32 mouse cellular contexts compared by ENCODE assay signal in genomic region chr1:85767754-85768153, GRCm38 (mm10).
"Had no signal": no experiment of that assay in that cellular context is flagged by ENCODE, and none has a peak within 500 bp of the region (broad histone marks: within the 10 kb centered on the region; RNA-seq: fewer than 3 reads in every experiment).

No protein-coding gene starts in this region.

- H3K4me3 ChIP-seq: limb, embryonic 10.5 days; limb, embryonic 12.5 days; limb, embryonic 13.5 days; limb, embryonic 15.5 days; liver, embryonic 12.5 days; liver, embryonic 13.5 days; liver, embryonic 15.5 days; lung, embryonic 15.5 days; megakaryocyte, embryonic 14.5 days; midbrain, embryonic 10.5 days; midbrain, embryonic 12.5 days; midbrain, embryonic 13.5 days; midbrain, embryonic 15.5 days; myocyte; neural tube, embryonic 12.5 days had no signal

- H3K9me3 ChIP-seq: limb, embryonic 10.5 days; limb, embryonic 12.5 days; limb, embryonic 13.5 days; limb, embryonic 15.5 days; liver, embryonic 12.5 days; liver, embryonic 13.5 days; liver, embryonic 15.5 days; lung, embryonic 15.5 days; midbrain, embryonic 10.5 days; midbrain, embryonic 12.5 days; midbrain, embryonic 13.5 days; midbrain, embryonic 15.5 days; neural tube, embryonic 12.5 days had no signal

- ATAC-seq: liver, embryonic 12.5 days; liver, postnatal 0 days; lung, postnatal 0 days; midbrain, embryonic 13.5 days; midbrain, embryonic 15.5 days; midbrain, embryonic 16.5 days had no signal

- DNase-seq: left cerebral cortex, postnatal 4 days; liver; liver, embryonic 13.5 days; liver, postnatal 0 days; lung, adult 18-20 months; lung, adult 2 months; lung, embryonic 14.5 days; lung, postnatal 10 days; lung, postnatal 14 days; lung, postnatal 36 days; lung, postnatal 4 days; midbrain, embryonic 14.5 days had no signal

- H3K27ac ChIP-seq: limb, embryonic 10.5 days; limb, embryonic 12.5 days; limb, embryonic 13.5 days; limb, embryonic 15.5 days; liver, embryonic 12.5 days; liver, embryonic 13.5 days; liver, embryonic 14.5 days; liver, embryonic 15.5 days; lung, embryonic 15.5 days; macrophage; midbrain, embryonic 10.5 days; midbrain, embryonic 12.5 days; midbrain, embryonic 13.5 days; midbrain, embryonic 15.5 days; neural tube, embryonic 12.5 days had no signal

- H3K36me3 ChIP-seq: limb, embryonic 10.5 days; limb, embryonic 12.5 days; limb, embryonic 13.5 days; limb, embryonic 15.5 days; liver, embryonic 12.5 days; liver, embryonic 13.5 days; liver, embryonic 15.5 days; lung, embryonic 15.5 days; midbrain, embryonic 10.5 days; midbrain, embryonic 12.5 days; midbrain, embryonic 13.5 days; midbrain, embryonic 15.5 days; neural tube, embryonic 12.5 days had no signal

- H3K27me3 ChIP-seq: limb, embryonic 12.5 days; limb, embryonic 13.5 days; limb, embryonic 15.5 days; liver, embryonic 12.5 days; liver, embryonic 13.5 days; liver, embryonic 15.5 days; lung, embryonic 15.5 days; midbrain, embryonic 12.5 days; midbrain, embryonic 13.5 days; midbrain, embryonic 15.5 days; neural tube, embryonic 12.5 days had no signal

- H3K9ac ChIP-seq: limb, embryonic 12.5 days; limb, embryonic 13.5 days; limb, embryonic 15.5 days; liver, embryonic 12.5 days; liver, embryonic 13.5 days; liver, embryonic 14.5 days; liver, embryonic 15.5 days; liver, postnatal 0 days; lung, embryonic 14.5 days; lung, embryonic 15.5 days; midbrain, embryonic 12.5 days; midbrain, embryonic 13.5 days; midbrain, embryonic 15.5 days; neural tube, embryonic 12.5 days had no signal

- H3K4me1 ChIP-seq: limb, embryonic 10.5 days; limb, embryonic 12.5 days; limb, embryonic 13.5 days; limb, embryonic 15.5 days; liver, embryonic 15.5 days; lung, embryonic 15.5 days; midbrain, embryonic 10.5 days; midbrain, embryonic 12.5 days; midbrain, embryonic 13.5 days; midbrain, embryonic 15.5 days; neural tube, embryonic 12.5 days had no signal

- H3K4me2 ChIP-seq: limb, embryonic 12.5 days; limb, embryonic 13.5 days; limb, embryonic 15.5 days; liver, embryonic 11.5 days; liver, embryonic 12.5 days; liver, embryonic 13.5 days; liver, embryonic 15.5 days; lung, embryonic 14.5 days; lung, embryonic 15.5 days; midbrain, embryonic 11.5 days; midbrain, embryonic 12.5 days; midbrain, embryonic 13.5 days; midbrain, embryonic 15.5 days; neural tube, embryonic 12.5 days had no signal
